Mouse (Mus musculus) hindbrain, embryonic 16.5 days (tissue): ENCODE measurements around the gene Tmtc1. TPM values are rescaled to one million over a fixed set of nuclear protein-coding genes. Genes with fewer than 3 reads are reported as not detected.
A peak's percentile ranks its signal among the peaks of the same experiment; 100 is the strongest.

ENCODE experiments used
- ATAC-seq: fragments of 200-750 bp; cut with Nextera tagmentation; 2 replicates; pipeline ENCODE4 v1.8.0; 2017; ENCODE audit warnings: moderate TSS enrichment, moderate library complexity
- H3K27ac ChIP-seq: fragments of 300-500 bp; sonication (generic); 2 replicates; pipeline ENCODE4 v1.5.1; 2014; ENCODE audit warnings: low read depth, mild to moderate bottlenecking, control low read depth, low read length, moderate library complexity
- H3K27me3 ChIP-seq: fragments of 300-500 bp; sonication (generic); replicated peaks from 2 replicates; pipeline ENCODE4 v1.6.1; 2014; ENCODE audit warnings: low read length; ENCODE audit not compliant: control insufficient read depth, insufficient read depth
- H3K36me3 ChIP-seq: fragments of 300-500 bp; sonication (generic); 2 replicates; pipeline ENCODE4 v1.6.1; 2014; ENCODE audit warnings: mild to moderate bottlenecking, low read length, moderate library complexity, mixed read lengths; ENCODE audit not compliant: control insufficient read depth, insufficient read depth
- H3K4me1 ChIP-seq: fragments of 300-500 bp; sonication (generic); 2 replicates; pipeline ENCODE4 v1.6.1; 2014; ENCODE audit warnings: low read depth, low read length; ENCODE audit not compliant: control insufficient read depth, insufficient read depth
- H3K4me2 ChIP-seq: fragments of 300-500 bp; sonication (generic); 2 replicates; pipeline ENCODE4 v1.6.1; 2014; ENCODE audit warnings: mild to moderate bottlenecking, low read length, control low read depth, moderate library complexity
- H3K4me3 ChIP-seq: fragments of 300-500 bp; sonication (generic); 2 replicates; pipeline ENCODE4 v1.5.1; 2014; ENCODE audit warnings: mild to moderate bottlenecking, low read length, control low read depth, moderate library complexity
- H3K9ac ChIP-seq: fragments of 300-500 bp; sonication (generic); 2 replicates; pipeline ENCODE4 v1.6.1; 2014; ENCODE audit warnings: low read depth, mild to moderate bottlenecking, control low read depth, low read length, moderate library complexity
- H3K9me3 ChIP-seq: fragments of 300-500 bp; sonication (generic); 2 replicates; pipeline ENCODE4 v1.6.1; 2014; ENCODE audit warnings: mild to moderate bottlenecking, low read length, moderate library complexity; ENCODE audit not compliant: control insufficient read depth
- WGBS: fragments of 180-500 bp; shearing (Covaris S2); extraction: QIAGEN DNeasy Blood & Tissue Kit; methylation state at CpG from one replicate; pipeline ENCODE4 v1.1.7; 2014; 5-methylcytosine and 5-hydroxymethylcytosine counted together
- polyA plus RNA-seq: library from polyadenylated mRNA; unstranded; fragments of >200 nt; fragmentation: Nextera tagmentation; extraction: Ambion mirVana; gene quantifications from 2 replicates; pipeline ENCODE4 v1.2.1, GENCODE M21; 2015

The Tmtc1 gene
- 2.4 and 2.9 TPM in 2 replicates for polyA plus RNA-seq

GRCm38 (mm10) chr6:148443726-148444701, at the start of gene Tmtc1:
Gene Tmtc1, minus strand, starts transcription at chr6:148444389.
- H3K9ac ChIP-seq = peak within 1 kb of the TSS; percentile 89
- no peaks in the 10 kb centered on the region for H3K36me3 ChIP-seq
- WGBS = under 1% methylated on average over 78 of the region's 99 CpGs
- H3K27me3 ChIP-seq = no peaks in the 10 kb centered on the region; the same call in 1 of the 2 replicates
- H3K27ac ChIP-seq = peak within 1 kb of the TSS; percentile 75
- peak within 1 kb of the TSS; percentile 86 for H3K4me2 ChIP-seq
- H3K4me1 ChIP-seq = peaks cover 14% of the 10 kb centered on the region
- peaks cover 3% of the 10 kb centered on the region; the same call in 1 of the 2 replicates for H3K9me3 ChIP-seq
- peak; percentile 89 for ATAC-seq
- peak within 1 kb of the TSS; percentile 84 for H3K4me3 ChIP-seq

DNA sequence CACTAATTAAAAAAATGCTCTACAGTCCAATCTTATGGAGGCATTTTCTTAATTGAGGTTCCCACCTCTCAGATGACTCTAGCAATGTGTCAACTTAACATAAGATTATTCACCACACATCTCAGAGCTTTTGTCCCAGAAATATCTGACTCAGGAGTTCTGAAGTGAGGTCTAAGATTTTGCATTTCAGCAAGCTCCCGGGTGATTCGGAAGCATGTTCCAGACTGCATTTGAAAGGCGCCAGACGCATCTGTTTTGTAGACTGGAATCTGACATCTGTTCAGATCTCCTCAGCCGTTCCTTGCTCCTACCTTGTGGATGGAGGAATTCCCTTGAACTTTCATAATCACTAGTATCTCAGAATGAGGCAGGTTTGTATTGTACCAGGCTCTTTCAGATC, 47.7 kb upstream of the Tmtc1 start:
- Histone ChIP-seq H3K27ac (no peak overlapping the region), H3K4me3 (no peak overlapping the region), H3K9me3 (no peaks in the 10 kb centered on the region), H3K27me3 (no peaks in the 10 kb centered on the region), H3K36me3 (no peaks in the 10 kb centered on the region), H3K4me2 (no peak overlapping the region), H3K9ac (no peak overlapping the region), H3K4me1 (no peaks in the 10 kb centered on the region)
- ATAC-seq = no peak
- 80% methylated on average over 5 of the region's 5 CpGs for WGBS

- H3K4me2 ChIP-seq = no peak overlapping the region
- H3K36me3 ChIP-seq = no peaks in the 10 kb centered on the region
- WGBS = 83% methylated on average over 3 of the region's 3 CpGs
- no peaks in the 10 kb centered on the region for H3K27me3 ChIP-seq
- H3K9ac ChIP-seq = no peak overlapping the region
- H3K9me3 ChIP-seq = no peaks in the 10 kb centered on the region
- no peaks in the 10 kb centered on the region for H3K4me1 ChIP-seq
- H3K27ac ChIP-seq = no peak overlapping the region
- H3K4me3 ChIP-seq = no peak overlapping the region
- no peak for ATAC-seq
These were observed 42.6 kb upstream of the Tmtc1 start for GRCm38 (mm10) chr6:148486756-148487155.

GRCm38 (mm10) chr6:148481894-148482293, 37.7 kb upstream of the Tmtc1 start:
- Histone ChIP-seq H3K4me1 (no peaks in the 10 kb centered on the region), H3K9me3 (no peaks in the 10 kb centered on the region), H3K4me3 (no peak overlapping the region), H3K27me3 (no peaks in the 10 kb centered on the region), H3K4me2 (no peak overlapping the region), H3K36me3 (no peaks in the 10 kb centered on the region), H3K27ac (no peak overlapping the region), H3K9ac (no peak overlapping the region)
- no peak for ATAC-seq

- H3K36me3 ChIP-seq = no peaks in the 10 kb centered on the region
- H3K9ac ChIP-seq = no peak overlapping the region
- no peaks in the 10 kb centered on the region for H3K27me3 ChIP-seq
- no peaks in the 10 kb centered on the region for H3K4me1 ChIP-seq
- 53% methylated on average over 2 of the region's 2 CpGs for WGBS
- no peak overlapping the region for H3K4me2 ChIP-seq
- H3K4me3 ChIP-seq = no peak overlapping the region
- peak; percentile 45; the same call in 1 of the 2 replicates for ATAC-seq
- H3K9me3 ChIP-seq = no peaks in the 10 kb centered on the region
- H3K27ac ChIP-seq = no peak overlapping the region
These were observed 35.6 kb upstream of the Tmtc1 start for GRCm38 (mm10) chr6:148479671-148480237.

DNA sequence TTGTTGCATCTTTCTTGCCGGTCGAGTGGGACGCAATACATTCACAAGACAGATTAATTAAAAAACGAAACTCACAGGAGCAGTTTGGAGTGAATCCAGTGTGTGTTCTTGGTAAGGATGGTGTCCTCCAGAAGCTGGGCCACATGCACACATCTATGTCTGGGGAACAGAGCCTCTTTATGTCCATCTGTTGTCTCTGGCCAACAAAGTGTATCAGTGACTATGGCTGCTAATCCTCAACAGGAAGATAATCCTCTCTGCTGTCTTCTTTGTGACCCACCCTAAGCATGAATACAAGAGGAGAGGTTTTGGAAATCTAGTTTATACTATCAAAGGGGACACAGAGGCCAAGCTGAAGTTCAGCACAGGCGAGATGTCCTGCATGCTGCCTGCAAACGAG, 34.2 kb upstream of the Tmtc1 start:
- Histone ChIP-seq H3K4me2 (no peak overlapping the region), H3K9ac (no peak overlapping the region), H3K27me3 (no peaks in the 10 kb centered on the region), H3K36me3 (no peaks in the 10 kb centered on the region), H3K9me3 (no peaks in the 10 kb centered on the region), H3K27ac (no peak overlapping the region), H3K4me1 (no peaks in the 10 kb centered on the region), H3K4me3 (no peak overlapping the region)
- WGBS = 62% methylated on average over 6 of the region's 6 CpGs
- ATAC-seq = no peak

DNA sequence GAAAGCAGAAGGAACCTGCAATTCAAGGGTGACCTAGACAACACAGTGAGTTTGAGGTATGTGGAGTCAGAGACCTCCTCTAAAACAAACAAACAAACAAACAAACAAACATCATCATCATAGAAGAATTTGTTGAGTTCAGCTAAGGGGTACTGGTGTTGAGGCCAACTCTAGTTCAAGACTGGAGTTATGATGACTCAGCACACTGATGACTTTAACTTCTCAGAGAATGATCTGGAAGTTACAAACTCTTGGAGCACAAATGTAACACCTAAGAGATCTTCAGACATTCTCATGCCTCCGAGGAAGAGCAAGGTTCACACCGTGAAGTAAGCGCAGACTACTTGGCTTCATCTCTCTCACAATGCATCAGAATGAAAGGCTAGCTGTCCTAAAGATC, 28.1 kb upstream of the Tmtc1 start:
- no peaks in the 10 kb centered on the region for H3K9me3 ChIP-seq

GRCm38 (mm10) chr6:148467924-148468389, 23.8 kb upstream of the Tmtc1 start:
- no peak overlapping the region for H3K27ac ChIP-seq
- no peak overlapping the region for H3K4me3 ChIP-seq
- no peaks in the 10 kb centered on the region for H3K27me3 ChIP-seq
- no peak overlapping the region for H3K4me2 ChIP-seq
- ATAC-seq = peak; percentile 45; the same call in 1 of the 2 replicates
- H3K4me1 ChIP-seq = no peaks in the 10 kb centered on the region
- H3K36me3 ChIP-seq = no peaks in the 10 kb centered on the region
- 58% methylated on average over 2 of the region's 2 CpGs for WGBS
- no peak overlapping the region for H3K9ac ChIP-seq
- no peaks in the 10 kb centered on the region for H3K9me3 ChIP-seq

More for the DNA sequence above, 28.1 kb upstream of the Tmtc1 start:
- no peaks in the 10 kb centered on the region for H3K4me1 ChIP-seq
- H3K36me3 ChIP-seq = no peaks in the 10 kb centered on the region
- no peak for ATAC-seq
- no peak overlapping the region for H3K4me3 ChIP-seq
- 94% methylated on average over 3 of the region's 3 CpGs for WGBS
- no peak overlapping the region for H3K4me2 ChIP-seq
- no peak overlapping the region for H3K27ac ChIP-seq
- H3K9ac ChIP-seq = no peak overlapping the region
- H3K27me3 ChIP-seq = no peaks in the 10 kb centered on the region
